Mouse (Mus musculus): ENCODE measurements at regions not wholly inside any gene's neighbourhood (a gene's known extent, or its start where the extent isn't known, plus 50 kb on each side); places are given as distances from the start of the nearest gene placed in this dataset.

GRCm38 (mm10) chr1:152164212-152164611 lies 74.3 kb upstream of the 1700025G04Rik start:
- DNase-seq: no peak
- Histone ChIP-seq H3K27ac (no peak overlapping the region), H3K27me3 (ENCODE audit: control insufficient read depth, insufficient read depth, low read length) (no peaks in the 10 kb centered on the region), H3K36me3 (ENCODE audit: control insufficient read depth, insufficient read depth, low read length) (no peaks in the 10 kb centered on the region), H3K9ac (ENCODE audit: low read depth, low read length) (no peak overlapping the region), H3K79me2 (replicated peaks; ENCODE audit: control insufficient read depth, insufficient read depth, low read length) (no peaks in the 10 kb centered on the region), H3K4me3 (no peak overlapping the region), H3K4me1 (ENCODE audit: control insufficient read depth, insufficient read depth, low read length) (peaks cover 4% of the 10 kb centered on the region)
- 54% methylated on average over 5 of the region's 5 CpGs for WGBS
- intact Hi-C loops (cut with DNase I): no loop called here
- TF ChIP-seq EP300 (IDR thresholded peaks at IDR 0.05; ENCODE audit: insufficient read depth, low read depth, low read length) (no peak), POLR2A (IDR thresholded peaks at IDR 0.05; ENCODE audit: insufficient read depth, low read depth, low read length) (no peak), CTCF (IDR thresholded peaks at IDR 0.05) (no peak)

- no peak for DNase-seq
Measured at GRCm38 (mm10) chr1:152152474-152152873, 62.5 kb upstream of the 1700025G04Rik start.

GRCm38 (mm10) chr1:152148731-152149130 lies 58.8 kb upstream of the 1700025G04Rik start:
- 76% methylated on average over 3 of the region's 3 CpGs for WGBS
- Histone ChIP-seq H3K27me3 (ENCODE audit: control insufficient read depth, insufficient read depth, low read length) (no peaks in the 10 kb centered on the region), H3K79me2 (replicated peaks; ENCODE audit: control insufficient read depth, insufficient read depth, low read length) (no peaks in the 10 kb centered on the region), H3K4me1 (ENCODE audit: control insufficient read depth, insufficient read depth, low read length) (no peaks in the 10 kb centered on the region), H3K4me3 (no peak overlapping the region), H3K36me3 (ENCODE audit: control insufficient read depth, insufficient read depth, low read length) (no peaks in the 10 kb centered on the region), H3K27ac (no peak overlapping the region), H3K9ac (ENCODE audit: low read depth, low read length) (no peak overlapping the region)
- no peak for DNase-seq
- intact Hi-C loops (cut with DNase I): loop anchor here (5.0 kb wide), 1 partner anchor 331 kb away; no protein-coding TSS in a partner anchor
- TF ChIP-seq CTCF (IDR thresholded peaks at IDR 0.05) (no peak), EP300 (IDR thresholded peaks at IDR 0.05; ENCODE audit: insufficient read depth, low read depth, low read length) (no peak), POLR2A (IDR thresholded peaks at IDR 0.05; ENCODE audit: insufficient read depth, low read depth, low read length) (no peak)

More at GRCm38 (mm10) chr1:152152474-152152873, 62.5 kb upstream of the 1700025G04Rik start:
- WGBS: 55% methylated on average over 5 of the region's 5 CpGs
- H3K27me3 ChIP-seq (ENCODE audit: control insufficient read depth, insufficient read depth, low read length): no peaks in the 10 kb centered on the region
- H3K4me3 ChIP-seq: no peak overlapping the region
- no peaks in the 10 kb centered on the region for H3K4me1 ChIP-seq (ENCODE audit: control insufficient read depth, insufficient read depth, low read length)
- intact Hi-C loops (cut with DNase I): no loop called here
- H3K36me3 ChIP-seq (ENCODE audit: control insufficient read depth, insufficient read depth, low read length): no peaks in the 10 kb centered on the region
- no peak overlapping the region for H3K9ac ChIP-seq (ENCODE audit: low read depth, low read length)
- H3K27ac ChIP-seq: no peak overlapping the region
- TF ChIP-seq POLR2A (IDR thresholded peaks at IDR 0.05; ENCODE audit: insufficient read depth, low read depth, low read length) (no peak), CTCF (IDR thresholded peaks at IDR 0.05) (no peak), EP300 (IDR thresholded peaks at IDR 0.05; ENCODE audit: insufficient read depth, low read depth, low read length) (no peak)
- H3K79me2 ChIP-seq (replicated peaks; ENCODE audit: control insufficient read depth, insufficient read depth, low read length): no peaks in the 10 kb centered on the region

- intact Hi-C loops (cut with DNase I): no loop called here
- Histone ChIP-seq H3K27ac (peak overlapping the region; percentile 36), H3K79me2 (replicated peaks; ENCODE audit: control insufficient read depth, insufficient read depth, low read length) (no peaks in the 10 kb centered on the region), H3K36me3 (ENCODE audit: control insufficient read depth, insufficient read depth, low read length) (peaks cover 6% of the 10 kb centered on the region), H3K9ac (ENCODE audit: low read depth, low read length) (no peak overlapping the region), H3K4me3 (no peak overlapping the region), H3K4me1 (ENCODE audit: control insufficient read depth, insufficient read depth, low read length) (peaks cover 2% of the 10 kb centered on the region), H3K27me3 (ENCODE audit: control insufficient read depth, insufficient read depth, low read length) (no peaks in the 10 kb centered on the region)
- TF ChIP-seq CTCF (IDR thresholded peaks at IDR 0.05) (no peak), POLR2A (IDR thresholded peaks at IDR 0.05; ENCODE audit: insufficient read depth, low read depth, low read length) (no peak)
- WGBS: 10% methylated on average over 5 of the region's 5 CpGs
- peak in 1 of 2 experiments; percentile 44 for DNase-seq
Measured at GRCm38 (mm10) chr1:152140175-152140574, 50.2 kb upstream of the 1700025G04Rik start.

All from heart, adult 2 months (tissue).